Comparison of ENCODE assay signal across 23 mouse cellular contexts in the genomic region with DNA sequence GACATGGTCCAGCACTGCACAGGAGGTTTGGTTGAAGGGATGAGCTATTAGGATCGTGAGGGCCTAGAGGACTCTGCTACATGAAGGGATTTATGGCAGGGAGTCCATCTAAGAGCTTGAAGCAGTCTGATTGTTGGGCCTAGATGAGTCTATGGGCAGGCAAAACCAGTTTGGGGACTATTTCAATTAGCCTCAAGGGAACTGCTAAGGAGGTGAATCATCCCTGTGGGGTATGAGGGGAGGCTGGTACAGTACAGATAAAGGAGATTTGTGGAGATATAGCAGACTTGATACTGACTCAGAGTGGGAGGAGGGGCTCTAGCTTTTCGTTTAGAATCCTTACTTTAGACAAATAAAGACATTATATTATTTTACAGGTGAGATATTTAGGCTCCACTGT. TPM values are rescaled to one million over a fixed set of nuclear protein-coding genes. Genes with fewer than 3 reads are reported as not detected.
A peak's percentile ranks its signal among the peaks of the same experiment; 100 is the strongest.
DNase-seq lines count a peak whose midpoint lies in the region; ATAC-seq and TF ChIP-seq lines count a peak whose summit lies in the region.
"Had no signal": no experiment of that assay in that cellular context is flagged by ENCODE, and none has a peak within 500 bp of the region (broad histone marks: within the 10 kb centered on the region; RNA-seq: fewer than 3 reads in every experiment).

No protein-coding gene starts in this region.

- no peak overlapping the region for H3K9ac ChIP-seq in kidney, embryonic 15.5 days
- H3K9ac ChIP-seq in lung, postnatal 0 days (replicated peaks; ENCODE audit: low read depth), result no peak overlapping the region
- H3K9ac ChIP-seq in hindbrain, postnatal 0 days (replicated peaks; ENCODE audit: low read length), result no peak overlapping the region
- H3K9ac ChIP-seq: forebrain, embryonic 13.5 days; forebrain, postnatal 0 days; heart, embryonic 13.5 days; hindbrain, embryonic 14.5 days had no signal

- H3K36me3 ChIP-seq in kidney, embryonic 15.5 days, result no peaks in the 10 kb centered on the region
- H3K36me3 ChIP-seq in lung, postnatal 0 days (ENCODE audit: insufficient read depth, low read length), result no peaks in the 10 kb centered on the region
- H3K36me3 ChIP-seq in G1E (replicated peaks), result no peaks in the 10 kb centered on the region
- H3K36me3 ChIP-seq in hindbrain, postnatal 0 days (ENCODE audit: insufficient read depth, low read length), result no peaks in the 10 kb centered on the region
- H3K36me3 ChIP-seq: forebrain, embryonic 10.5 days; heart, embryonic 10.5 days; heart, embryonic 13.5 days had no signal

- no peak for TF ChIP-seq EP300 in lung, postnatal 0 days (IDR thresholded peaks at IDR 0.05)

- 62% methylated on average over 2 of the region's 2 CpGs for WGBS in kidney, embryonic 15.5 days
- 48% methylated on average over 2 of the region's 2 CpGs for WGBS in lung, postnatal 0 days
- 77% methylated on average over 2 of the region's 2 CpGs for WGBS in hindbrain, postnatal 0 days

- no peak for TF ChIP-seq CTCF in lung, postnatal 0 days (IDR thresholded peaks at IDR 0.05)
- no peak for TF ChIP-seq CTCF in G1E (IDR thresholded peaks at IDR 0.05; ENCODE audit: low read depth, low read length)
- TF ChIP-seq CTCF in hindbrain, postnatal 0 days (IDR thresholded peaks at IDR 0.05; ENCODE audit: low read depth), result no peak

- no peaks in the 10 kb centered on the region for H3K27me3 ChIP-seq in kidney, embryonic 15.5 days
- H3K27me3 ChIP-seq in lung, postnatal 0 days (replicated peaks; ENCODE audit: insufficient read depth, low read length), result no peaks in the 10 kb centered on the region
- H3K27me3 ChIP-seq in G1E (ENCODE audit: insufficient read depth, low read length), result peaks cover 35% of the 10 kb centered on the region
- H3K27me3 ChIP-seq in hindbrain, postnatal 0 days (ENCODE audit: insufficient read depth, low read length), result no peaks in the 10 kb centered on the region
- H3K27me3 ChIP-seq: forebrain, embryonic 13.5 days; heart, embryonic 13.5 days; Patski had no signal

- peaks cover 22% of the 10 kb centered on the region for H3K4me1 ChIP-seq in kidney, embryonic 15.5 days
- H3K4me1 ChIP-seq in lung, postnatal 0 days (ENCODE audit: insufficient read depth, low read depth, low read length), result peaks cover 5% of the 10 kb centered on the region; the same call in 1 of the 2 replicates
- H3K4me1 ChIP-seq in G1E (ENCODE audit: insufficient read depth, low read depth, low read length), result peaks cover 10% of the 10 kb centered on the region
- H3K4me1 ChIP-seq in hindbrain, postnatal 0 days (ENCODE audit: insufficient read depth, low read length), result no peaks in the 10 kb centered on the region
- H3K4me1 ChIP-seq: forebrain, embryonic 10.5 days; forebrain, embryonic 13.5 days had no signal

- no peaks in the 10 kb centered on the region for H3K9me3 ChIP-seq in kidney, embryonic 15.5 days (replicated peaks)
- H3K9me3 ChIP-seq in lung, postnatal 0 days (ENCODE audit: low read length), result no peaks in the 10 kb centered on the region
- no peaks in the 10 kb centered on the region for H3K9me3 ChIP-seq in G1E (replicated peaks)
- no peaks in the 10 kb centered on the region for H3K9me3 ChIP-seq in hindbrain, postnatal 0 days (ENCODE audit: low read length)
- H3K9me3 ChIP-seq: forebrain, embryonic 10.5 days; forebrain, embryonic 13.5 days; heart, embryonic 10.5 days; heart, embryonic 13.5 days had no signal

- peak overlapping the region; percentile 56; the same call in 1 of the 2 replicates for H3K27ac ChIP-seq in kidney, embryonic 15.5 days
- H3K27ac ChIP-seq in lung, postnatal 0 days (ENCODE audit: low read length), result no peak overlapping the region
- H3K27ac ChIP-seq in hindbrain, postnatal 0 days, result no peak overlapping the region
- H3K27ac ChIP-seq: forebrain, embryonic 10.5 days; forebrain, embryonic 13.5 days; gastrocnemius, adult 2 months; heart, embryonic 10.5 days; heart, embryonic 13.5 days; hindbrain, embryonic 14.5 days had no signal

- H3K4me3 ChIP-seq in kidney, embryonic 15.5 days (replicated peaks), result no peak overlapping the region
- no peak overlapping the region for H3K4me3 ChIP-seq in lung, postnatal 0 days (ENCODE audit: low read depth, low read length)
- no peak overlapping the region for H3K4me3 ChIP-seq in G1E (ENCODE audit: low read depth, low read length)
- H3K4me3 ChIP-seq in hindbrain, postnatal 0 days (ENCODE audit: low read length), result no peak overlapping the region
- H3K4me3 ChIP-seq: forebrain, embryonic 10.5 days; forebrain, embryonic 13.5 days; gastrocnemius, adult 2 months; heart, embryonic 10.5 days; heart, embryonic 13.5 days had no signal

- no peak for DNase-seq in kidney, adult 11 months
- DNase-seq in lung, postnatal 0 days (ENCODE audit: low spot score), result no peak
- DNase-seq in lung, postnatal 36 days, result no peak
- DNase-seq in G1E (ENCODE audit: low spot score), result no peak
- no peak for DNase-seq in hindbrain, postnatal 0 days (ENCODE audit: low spot score)
- DNase-seq: adrenal gland, postnatal 10 days; adrenal gland, postnatal 36 days; cerebellum, adult 18-20 months; cerebellum, adult 9-10 months; cerebellum, postnatal 14 days; forebrain, postnatal 0 days; gastrocnemius, adult 2 months; gastrocnemius, postnatal 14 days; heart, adult 18-20 months; heart, postnatal 14 days; heart, postnatal 4 days had no signal

- ATAC-seq in kidney, embryonic 15.5 days (replicated peaks; ENCODE audit: low FRiP score), result no peak
- ATAC-seq in lung, postnatal 0 days, result peak; percentile 27; the same call in 1 of the 2 replicates
- ATAC-seq in G1E (ENCODE audit: extremely low read depth, insufficient number of reproducible peaks, low FRiP score, poor library complexity, severe bottlenecking), result peak; percentile 57
- ATAC-seq in hindbrain, postnatal 0 days, result no peak
- ATAC-seq: forebrain, embryonic 13.5 days; forebrain, postnatal 0 days; Patski had no signal

- H3K4me2 ChIP-seq in kidney, embryonic 15.5 days, result no peak overlapping the region
- no peak overlapping the region for H3K4me2 ChIP-seq in lung, postnatal 0 days (replicated peaks; ENCODE audit: low read depth, low read length)
- H3K4me2 ChIP-seq in hindbrain, postnatal 0 days (ENCODE audit: low read depth, low read length), result no peak overlapping the region
- H3K4me2 ChIP-seq: forebrain, embryonic 13.5 days; heart, embryonic 13.5 days; hindbrain, embryonic 14.5 days had no signal

RNA-seq across cellular contexts. Expression of a gene that starts 14.0 kb away (rescaled TPM):
- polyA plus RNA-seq in kidney, embryonic 15.5 days (2015; fragmentation: Nextera tagmentation; extraction: Ambion mirVana), result 10.7 and 12.4 TPM in 2 replicates
- polyA plus RNA-seq in lung, postnatal 0 days (2015; fragmentation: Nextera tagmentation; extraction: Ambion mirVana), result 1.0 and 1.7 TPM in 2 replicates
- total RNA-seq in G1E (2014; fragmentation: Nextera tagmentation) (not detected in 2 replicates), G1E (2017) (5.0 and 6.0 TPM in 2 replicates)
- polyA plus RNA-seq in G1E (2012), result not detected in 2 replicates
- total RNA-seq in hindbrain, postnatal 0 days (2014; rRNA removed), result 1.2 and 1.4 TPM in 2 replicates
- 0.26 and 0.39 TPM in 2 replicates for polyA plus RNA-seq in hindbrain, postnatal 0 days (2015; fragmentation: Nextera tagmentation; extraction: Ambion mirVana)

RNA-seq across cellular contexts. Expression of a gene that starts 56.6 kb away (rescaled TPM):
- polyA plus RNA-seq in kidney, embryonic 15.5 days (2015; fragmentation: Nextera tagmentation; extraction: Ambion mirVana), result 39.6 and 48.4 TPM in 2 replicates
- 36.6 and 40.2 TPM in 2 replicates for polyA plus RNA-seq in lung, postnatal 0 days (2015; fragmentation: Nextera tagmentation; extraction: Ambion mirVana)
- total RNA-seq in G1E (2014; fragmentation: Nextera tagmentation) (29.4 and 30.3 TPM in 2 replicates), G1E (2017) (37.4 and 40.4 TPM in 2 replicates)
- 30.2 and 35.9 TPM in 2 replicates for polyA plus RNA-seq in G1E (2012)
- 204 and 248 TPM in 2 replicates for total RNA-seq in hindbrain, postnatal 0 days (2014; rRNA removed)
- polyA plus RNA-seq in hindbrain, postnatal 0 days (2015; fragmentation: Nextera tagmentation; extraction: Ambion mirVana), result 291 and 299 TPM in 2 replicates

Comparison
In these comparisons a context has a peak if more than half of its experiments do, and no peak if none do; other contexts are left out.
1. ATAC-seq: peak in lung, postnatal 0 days (single experiment) and G1E (single experiment); none in kidney, embryonic 15.5 days (single experiment) and hindbrain, postnatal 0 days (single experiment).